Mouse (Mus musculus): ENCODE measurements around the gene Acot7.
A peak's percentile ranks its signal among the peaks of the same experiment; 100 is the strongest.

GRCm38 (mm10) chr4:152257070-152257469, 79.1 kb downstream of the Acot7 start:
- TF ChIP-seq POLR2A (IDR thresholded peaks at IDR 0.05; ENCODE audit: insufficient read length, low read depth) (no peak), TCF12 (IDR thresholded peaks at IDR 0.05; ENCODE audit: insufficient read depth, poor library complexity, severe bottlenecking) (no peak), E2F4 (IDR thresholded peaks at IDR 0.05; ENCODE audit: insufficient read depth) (no peak), POLR2AphosphoS2 (IDR thresholded peaks at IDR 0.05; ENCODE audit: insufficient read length, low read depth) (no peak), MYOD1 (IDR thresholded peaks at IDR 0.05; ENCODE audit: control insufficient read depth in 1 of 3, insufficient read length in 2 of 3, low read depth in 2 of 3) (peak in 1 of 3 experiments; percentile 37), SRF (IDR thresholded peaks at IDR 0.05; ENCODE audit: control insufficient read depth, insufficient read length, low read depth) (no peak), MAX (IDR thresholded peaks at IDR 0.05; ENCODE audit: low read depth) (no peak), USF1 (IDR thresholded peaks at IDR 0.05; ENCODE audit: low read depth) (no peak), CEBPB (IDR thresholded peaks at IDR 0.05; ENCODE audit: insufficient read depth, poor library complexity, severe bottlenecking) (no peak), TCF3 (IDR thresholded peaks at IDR 0.05; ENCODE audit: insufficient read length, low read depth) (no peak)

Measured in myocyte (in vitro differentiated cells).